Mouse (Mus musculus): ENCODE measurements around the gene Rab3c. TPM values are rescaled to one million over a fixed set of nuclear protein-coding genes. Genes with fewer than 3 reads are reported as not detected.

Gene Rab3c
- total and polyA plus RNA-seq, 3 experiments, result 0.16 to 0.20 TPM; not detected in 1

GRCm38 (mm10) chr13:110158588-110159519 lies 121.9 kb downstream of the Rab3c start:
- no peaks in the 10 kb centered on the region for H3K79me2 ChIP-seq (replicated peaks; ENCODE audit: control insufficient read depth, insufficient read depth, low read length)
- no peak overlapping the region for H3K27ac ChIP-seq
- no peak overlapping the region for H3K4me3 ChIP-seq
- no peaks in the 10 kb centered on the region for H3K36me3 ChIP-seq (ENCODE audit: control insufficient read depth, insufficient read depth, low read length)
- TF ChIP-seq EP300 (IDR thresholded peaks at IDR 0.05; ENCODE audit: insufficient read depth, low read depth, low read length), result no peak
- no peak for TF ChIP-seq POLR2A (IDR thresholded peaks at IDR 0.05; ENCODE audit: insufficient read depth, low read depth, low read length)
- no peak for TF ChIP-seq CTCF (IDR thresholded peaks at IDR 0.05)
- intact Hi-C loops (cut with DNase I), result no loop called here
- H3K4me1 ChIP-seq (ENCODE audit: control insufficient read depth, insufficient read depth, low read length), result no peaks in the 10 kb centered on the region
- H3K27me3 ChIP-seq (ENCODE audit: control insufficient read depth, insufficient read depth, low read length), result no peaks in the 10 kb centered on the region
- DNase-seq, result no peak
- 70% methylated on average over 7 of the region's 7 CpGs for whole genome bisulfite sequencing
- no peak overlapping the region for H3K9ac ChIP-seq (ENCODE audit: low read depth, low read length)

- 51% methylated on average over 3 of the region's 3 CpGs for WGBS
- no peak for DNase-seq
Measured at GRCm38 (mm10) chr13:110145545-110145944, 135.3 kb downstream of the Rab3c start.

GRCm38 (mm10) chr13:110145019-110145418 lies 135.8 kb downstream of the Rab3c start:
- H3K27ac ChIP-seq, result no peak overlapping the region
- H3K4me1 ChIP-seq (ENCODE audit: control insufficient read depth, insufficient read depth, low read length), result no peaks in the 10 kb centered on the region
- no peak overlapping the region for H3K4me3 ChIP-seq
- TF ChIP-seq EP300 (IDR thresholded peaks at IDR 0.05; ENCODE audit: insufficient read depth, low read depth, low read length) (no peak), POLR2A (IDR thresholded peaks at IDR 0.05; ENCODE audit: insufficient read depth, low read depth, low read length) (no peak), CTCF (IDR thresholded peaks at IDR 0.05) (no peak)
- H3K27me3 ChIP-seq (ENCODE audit: control insufficient read depth, insufficient read depth, low read length), result no peaks in the 10 kb centered on the region
- intact Hi-C loops (cut with DNase I), result no loop called here
- no peak overlapping the region for H3K9ac ChIP-seq (ENCODE audit: low read depth, low read length)
- no peaks in the 10 kb centered on the region for H3K79me2 ChIP-seq (replicated peaks; ENCODE audit: control insufficient read depth, insufficient read depth, low read length)
- no peak for DNase-seq
- H3K36me3 ChIP-seq (ENCODE audit: control insufficient read depth, insufficient read depth, low read length), result no peaks in the 10 kb centered on the region
- 58% methylated on average over 8 of the region's 8 CpGs for WGBS

More at GRCm38 (mm10) chr13:110145545-110145944, 135.3 kb downstream of the Rab3c start:
- TF ChIP-seq CTCF (IDR thresholded peaks at IDR 0.05) (no peak), EP300 (IDR thresholded peaks at IDR 0.05; ENCODE audit: insufficient read depth, low read depth, low read length) (no peak), POLR2A (IDR thresholded peaks at IDR 0.05; ENCODE audit: insufficient read depth, low read depth, low read length) (no peak)
- intact Hi-C loops (cut with DNase I), result no loop called here
- Histone ChIP-seq H3K4me3 (no peak overlapping the region), H3K27ac (no peak overlapping the region), H3K9ac (ENCODE audit: low read depth, low read length) (no peak overlapping the region), H3K4me1 (ENCODE audit: control insufficient read depth, insufficient read depth, low read length) (no peaks in the 10 kb centered on the region), H3K36me3 (ENCODE audit: control insufficient read depth, insufficient read depth, low read length) (no peaks in the 10 kb centered on the region), H3K79me2 (replicated peaks; ENCODE audit: control insufficient read depth, insufficient read depth, low read length) (no peaks in the 10 kb centered on the region), H3K27me3 (ENCODE audit: control insufficient read depth, insufficient read depth, low read length) (no peaks in the 10 kb centered on the region)

- Histone ChIP-seq H3K9ac (ENCODE audit: low read depth, low read length) (no peak overlapping the region), H3K4me3 (no peak overlapping the region), H3K27ac (no peak overlapping the region), H3K4me1 (ENCODE audit: control insufficient read depth, insufficient read depth, low read length) (no peaks in the 10 kb centered on the region), H3K27me3 (ENCODE audit: control insufficient read depth, insufficient read depth, low read length) (no peaks in the 10 kb centered on the region), H3K79me2 (replicated peaks; ENCODE audit: control insufficient read depth, insufficient read depth, low read length) (no peaks in the 10 kb centered on the region), H3K36me3 (ENCODE audit: control insufficient read depth, insufficient read depth, low read length) (no peaks in the 10 kb centered on the region)
- DNase-seq, result no peak
- intact Hi-C loops (cut with DNase I), result no loop called here
- 53% methylated on average over 5 of the region's 5 CpGs for WGBS
- TF ChIP-seq POLR2A (IDR thresholded peaks at IDR 0.05; ENCODE audit: insufficient read depth, low read depth, low read length), result no peak
- no peak for TF ChIP-seq EP300 (IDR thresholded peaks at IDR 0.05; ENCODE audit: insufficient read depth, low read depth, low read length)
- TF ChIP-seq CTCF (IDR thresholded peaks at IDR 0.05), result no peak
Measured at GRCm38 (mm10) chr13:110139339-110139738, 141.5 kb downstream of the Rab3c start.

GRCm38 (mm10) chr13:110138644-110139043 lies 142.2 kb downstream of the Rab3c start:
- H3K27me3 ChIP-seq (ENCODE audit: control insufficient read depth, insufficient read depth, low read length), result no peaks in the 10 kb centered on the region
- H3K9ac ChIP-seq (ENCODE audit: low read depth, low read length), result no peak overlapping the region
- H3K36me3 ChIP-seq (ENCODE audit: control insufficient read depth, insufficient read depth, low read length), result no peaks in the 10 kb centered on the region
- TF ChIP-seq POLR2A (IDR thresholded peaks at IDR 0.05; ENCODE audit: insufficient read depth, low read depth, low read length), result no peak
- no peak for TF ChIP-seq CTCF (IDR thresholded peaks at IDR 0.05)
- TF ChIP-seq EP300 (IDR thresholded peaks at IDR 0.05; ENCODE audit: insufficient read depth, low read depth, low read length), result no peak
- no peak for DNase-seq
- no peaks in the 10 kb centered on the region for H3K79me2 ChIP-seq (replicated peaks; ENCODE audit: control insufficient read depth, insufficient read depth, low read length)
- no peaks in the 10 kb centered on the region for H3K4me1 ChIP-seq (ENCODE audit: control insufficient read depth, insufficient read depth, low read length)
- intact Hi-C loops (cut with DNase I), result no loop called here
- WGBS, result 56% methylated on average over 5 of the region's 5 CpGs
- H3K27ac ChIP-seq, result no peak overlapping the region
- no peak overlapping the region for H3K4me3 ChIP-seq

GRCm38 (mm10) chr13:110127613-110128258 lies 153.1 kb downstream of the Rab3c start:
- Histone ChIP-seq H3K4me3 (no peak overlapping the region), H3K27ac (no peak overlapping the region), H3K27me3 (ENCODE audit: control insufficient read depth, insufficient read depth, low read length) (no peaks in the 10 kb centered on the region), H3K4me1 (ENCODE audit: control insufficient read depth, insufficient read depth, low read length) (no peaks in the 10 kb centered on the region), H3K36me3 (ENCODE audit: control insufficient read depth, insufficient read depth, low read length) (no peaks in the 10 kb centered on the region), H3K9ac (ENCODE audit: low read depth, low read length) (no peak overlapping the region), H3K79me2 (replicated peaks; ENCODE audit: control insufficient read depth, insufficient read depth, low read length) (no peaks in the 10 kb centered on the region)
- no peak for TF ChIP-seq EP300 (IDR thresholded peaks at IDR 0.05; ENCODE audit: insufficient read depth, low read depth, low read length)
- no peak for TF ChIP-seq CTCF (IDR thresholded peaks at IDR 0.05)
- TF ChIP-seq POLR2A (IDR thresholded peaks at IDR 0.05; ENCODE audit: insufficient read depth, low read depth, low read length), result no peak
- WGBS, result 78% methylated on average over 12 of the region's 12 CpGs
- no peak for DNase-seq
- intact Hi-C loops (cut with DNase I), result no loop called here

Data from heart, adult 2 months (tissue).